Mouse (Mus musculus) layer of hippocampus, postnatal 14 days (tissue): Measurements from ENCODE around the gene Wipf2. TPM values are rescaled to one million over a fixed set of nuclear protein-coding genes. Genes with fewer than 3 reads are reported as not detected.
A peak's percentile ranks its signal among the peaks of the same experiment; 100 is the strongest.
"Not testable (repeated sequence)": the region's sequence is repeated elsewhere in the genome, so short reads cannot be mapped to it uniquely, and the experiment has no call there.

ENCODE experiments used
- DNase-seq, 2 experiments: peaks; one replicate each; pipeline ENCODE4 v3.0.0; 2021 to 2022; ENCODE audit warnings: low spot score in 2 of 2, mixed read lengths in 1 of 2
- total RNA-seq, 2 experiments: library from RNA; stranded (reverse); gene quantifications; 2 replicates each; pipeline ENCODE4 v1.2.3; 2021

The Wipf2 gene
- total RNA-seq, 2 experiments from 2014 or later = 35.8 to 43.8 TPM

DNA sequence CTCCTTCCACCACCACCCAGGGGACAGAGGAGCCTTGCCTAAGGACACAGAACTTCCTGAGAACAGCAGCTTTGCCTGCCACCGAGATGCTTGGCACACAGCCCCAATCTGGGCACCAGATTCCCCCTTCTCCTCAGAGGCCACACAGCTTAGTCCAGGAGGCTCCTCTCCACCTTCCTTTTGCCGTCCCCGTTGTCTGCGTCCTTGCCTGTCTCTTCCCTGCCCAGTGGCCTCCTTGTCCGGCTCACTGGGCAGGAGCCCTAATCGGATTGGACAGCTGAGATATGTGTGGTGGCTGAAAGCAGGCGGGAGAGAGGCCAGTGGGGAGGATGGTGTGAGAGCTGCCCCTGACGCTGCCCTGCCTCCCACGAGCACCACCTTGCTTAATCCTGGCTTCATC lies 66.1 kb downstream of the Wipf2 start:
- DNase-seq = no peak

GRCm38 (mm10) chr11:98930127-98930601 lies 66.7 kb downstream of the Wipf2 start:
- no peak for DNase-seq

- DNase-seq = no peak
Observed at GRCm38 (mm10) chr11:98930773-98931512, 67.5 kb downstream of the Wipf2 start.

DNA sequence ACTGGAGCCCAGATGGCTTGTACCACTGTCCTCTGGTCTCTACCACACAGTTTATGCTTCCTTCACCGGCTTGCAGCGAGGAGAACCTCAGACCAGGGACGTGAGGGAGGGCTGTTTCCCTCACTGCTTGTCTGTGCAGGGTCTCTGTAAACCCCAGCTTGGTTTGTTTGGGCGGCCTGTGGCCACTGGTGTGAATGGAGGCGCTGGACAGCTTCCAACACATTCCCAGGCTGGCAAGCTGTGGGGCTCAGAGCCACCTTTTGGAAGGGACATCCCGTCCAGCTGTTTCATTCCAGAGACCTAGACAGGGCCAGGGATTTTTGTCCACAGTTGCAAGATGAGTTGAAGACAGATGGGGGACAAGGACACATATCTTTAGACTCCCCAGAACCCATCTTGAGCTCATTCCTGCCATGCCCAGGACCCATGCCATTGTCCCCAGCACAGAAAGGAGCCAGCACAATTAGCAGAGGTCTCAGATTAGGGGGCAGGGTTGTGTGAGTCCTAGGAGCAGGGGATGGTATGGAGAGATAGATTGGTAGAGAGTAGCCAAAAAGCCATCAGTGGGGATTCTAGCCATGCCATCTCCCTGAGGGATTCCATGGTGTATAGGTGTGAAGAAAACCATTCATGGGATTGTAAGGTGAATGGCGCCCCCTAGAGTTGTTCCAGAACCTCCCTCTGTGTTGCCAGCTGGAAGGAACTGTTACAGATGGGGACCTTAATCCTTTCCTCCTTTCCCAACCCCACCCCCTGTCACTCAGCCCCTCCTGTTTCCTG lies 68.3 kb downstream of the Wipf2 start:
- DNase-seq = no peak

DNA sequence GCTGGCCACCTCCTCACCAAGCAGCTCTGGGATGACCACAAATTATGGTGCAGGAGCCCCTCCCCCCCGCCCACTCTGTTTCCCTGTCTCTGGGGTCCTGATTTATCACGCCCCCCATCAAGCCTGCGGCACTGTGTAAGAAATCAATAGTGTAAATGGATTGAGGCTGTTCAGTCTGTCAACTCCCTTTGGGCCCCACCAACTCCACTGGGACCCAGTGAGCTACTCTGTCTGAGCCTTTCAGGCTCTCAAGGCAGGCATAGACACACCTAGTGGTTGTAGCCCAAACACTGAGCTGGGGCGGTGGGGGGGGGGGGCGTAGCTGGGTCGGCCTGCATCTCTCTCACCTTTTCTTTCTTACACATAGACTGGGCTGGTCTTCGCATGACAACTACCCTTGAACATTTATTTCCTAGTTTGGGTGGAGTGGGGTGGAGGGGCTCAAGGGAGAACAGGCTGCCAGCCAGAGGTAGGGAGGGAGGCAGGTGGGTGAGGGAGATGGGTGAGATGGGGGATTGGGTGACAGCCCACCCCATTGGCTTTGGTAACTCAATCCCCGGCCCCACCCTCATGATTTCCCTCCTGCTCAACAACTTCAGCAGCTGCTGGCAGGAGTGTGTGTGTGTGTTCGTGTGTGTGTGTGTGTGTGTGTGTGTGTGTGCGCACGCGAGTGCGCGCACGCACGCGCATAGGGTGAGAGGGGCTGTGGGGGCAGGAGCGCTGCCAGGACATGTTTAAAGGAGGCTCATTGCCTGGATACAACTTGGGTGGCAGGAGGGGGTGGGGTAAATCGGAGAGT lies 69.1 kb downstream of the Wipf2 start:
- no peak for DNase-seq

DNA sequence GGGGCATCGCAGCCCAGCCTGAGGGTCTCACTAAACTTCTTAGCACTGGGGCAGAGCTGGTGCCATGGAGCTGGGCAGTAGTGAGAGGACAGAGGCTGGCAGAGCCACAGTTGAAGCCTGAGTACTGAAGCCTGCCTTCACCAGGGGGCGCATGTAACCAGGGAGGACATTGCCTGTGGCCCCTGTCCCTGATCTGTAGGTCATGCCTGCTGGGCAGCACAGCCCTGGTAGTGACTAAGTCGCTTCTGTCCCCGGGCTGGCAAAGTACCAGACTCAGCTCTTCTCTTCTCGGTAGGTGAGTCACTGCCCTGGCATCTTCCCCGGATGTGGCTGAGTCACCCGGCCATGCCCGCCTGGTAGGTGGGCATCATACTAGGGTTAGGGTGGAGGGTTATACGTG lies 69.7 kb downstream of the Wipf2 start:
- DNase-seq = no peak

GRCm38 (mm10) chr11:98933847-98934246 lies 70.4 kb downstream of the Wipf2 start:
- DNase-seq = not testable (repeated sequence)

- DNase-seq = no peak
Observed at GRCm38 (mm10) chr11:98934367-98934766, 70.9 kb downstream of the Wipf2 start.

GRCm38 (mm10) chr11:98935123-98935522 lies 71.7 kb downstream of the Wipf2 start:
- DNase-seq = no peak

DNA sequence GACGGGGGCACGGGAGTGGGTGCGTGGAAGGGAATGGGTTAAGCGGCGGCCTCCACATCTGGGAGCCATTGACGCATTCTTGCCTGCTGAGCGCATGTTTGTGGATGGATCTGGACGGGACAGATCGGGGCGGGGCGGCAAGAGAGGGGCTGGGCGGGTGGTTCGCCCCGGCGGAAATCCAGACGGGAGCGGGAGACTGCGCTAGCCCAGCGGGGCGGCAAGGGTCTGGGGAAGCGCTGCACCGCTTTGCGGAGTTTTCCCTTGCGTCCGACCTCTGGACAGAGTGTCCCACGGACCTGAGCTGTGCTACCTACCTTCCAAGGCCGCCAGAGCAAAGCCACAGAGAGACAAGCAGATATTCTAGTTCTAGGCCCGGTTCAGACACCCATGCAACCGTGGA lies 72.7 kb downstream of the Wipf2 start:
- no peak for DNase-seq

DNA sequence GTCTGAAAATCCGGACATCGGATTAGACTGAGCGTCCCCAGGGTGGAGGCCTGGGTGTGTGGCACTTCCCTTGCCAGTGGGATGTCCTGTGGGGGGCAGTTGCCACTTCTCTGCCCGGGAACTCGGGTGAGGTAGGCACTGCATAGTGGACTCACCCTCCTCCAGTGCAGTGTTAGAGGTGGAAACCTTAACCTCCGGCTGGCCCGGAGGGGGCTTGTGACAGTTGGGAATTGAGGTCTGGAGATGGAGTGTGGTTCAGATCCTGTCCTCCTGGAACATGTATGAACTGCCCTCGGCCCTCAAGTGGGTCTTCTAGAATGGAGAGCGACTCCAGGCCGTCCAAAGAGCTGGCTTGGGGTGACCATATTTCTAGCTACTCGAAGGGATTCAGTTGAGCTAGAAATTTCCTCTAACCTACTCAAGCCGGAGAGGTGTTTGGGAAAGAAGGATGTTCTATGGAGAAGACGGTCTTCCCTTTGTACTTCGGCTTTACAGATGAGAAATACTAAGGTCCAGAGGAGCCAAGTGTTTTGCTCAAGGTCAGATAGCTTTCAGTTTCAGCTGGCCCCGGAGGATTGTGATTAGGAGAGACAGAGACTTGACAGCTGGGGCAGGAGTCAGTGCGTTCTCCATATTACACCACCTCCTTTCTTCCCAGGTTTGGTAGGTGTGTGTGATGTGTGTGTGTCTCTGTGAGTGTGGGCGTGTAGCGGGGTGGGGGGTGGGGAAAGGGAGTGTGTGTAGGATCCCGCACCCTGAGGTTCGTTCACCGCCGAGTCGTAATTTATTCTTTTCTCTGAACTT lies 73.4 kb downstream of the Wipf2 start:
- DNase-seq = no peak

DNA sequence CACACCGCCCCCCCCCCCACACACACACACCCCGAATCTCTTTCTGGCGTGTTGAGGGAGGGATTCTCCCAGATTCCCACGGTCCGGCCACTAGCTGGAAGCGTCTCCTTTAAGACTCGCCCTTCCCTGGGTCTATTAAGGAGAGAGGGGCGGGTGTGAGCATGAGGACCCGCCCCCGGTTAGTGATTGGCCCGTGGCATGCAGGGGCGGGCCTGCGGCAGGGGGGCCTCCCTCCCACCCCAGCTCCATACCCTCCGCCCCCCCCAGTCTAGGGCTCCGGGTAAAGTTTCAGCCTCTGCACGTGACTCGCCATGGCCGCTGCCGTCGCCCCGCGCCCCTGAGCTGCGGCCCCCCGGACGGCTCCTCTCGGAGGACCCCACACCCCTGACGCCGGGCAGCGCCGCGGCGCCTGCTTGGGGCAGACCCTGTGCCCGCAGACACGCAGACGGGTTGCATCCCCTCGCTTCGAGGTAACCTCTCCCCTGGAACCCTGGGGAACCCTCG lies 74.0 kb downstream of the Wipf2 start:
- DNase-seq = peak in 1 of 2 experiments; percentile 77

GRCm38 (mm10) chr11:98937914-98938694 lies 74.7 kb downstream of the Wipf2 start:
- DNase-seq = no peak

DNA sequence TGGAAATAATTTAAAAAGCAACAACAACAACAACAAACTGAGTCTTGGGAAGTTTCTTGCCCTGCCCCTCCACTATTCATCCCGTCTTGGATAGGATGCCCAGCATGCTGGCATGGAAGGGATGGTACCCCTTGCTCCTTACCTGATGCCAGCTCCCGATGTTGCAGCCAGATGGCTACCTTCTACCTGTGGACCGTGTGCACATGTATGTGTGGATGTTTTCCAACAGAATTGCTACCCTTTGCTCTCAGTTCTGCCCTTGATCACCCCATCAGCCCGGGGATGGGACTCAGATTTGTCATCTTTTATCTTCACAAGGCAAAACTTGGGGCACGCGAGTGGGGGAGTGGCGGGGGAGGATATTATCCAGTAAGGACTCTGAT lies 75.3 kb downstream of the Wipf2 start:
- DNase-seq = no peak

- no peak for DNase-seq
Observed at GRCm38 (mm10) chr11:98939084-98939952, 75.9 kb downstream of the Wipf2 start.

- DNase-seq = no peak
Observed at GRCm38 (mm10) chr11:98939953-98940641, 76.7 kb downstream of the Wipf2 start.

DNA sequence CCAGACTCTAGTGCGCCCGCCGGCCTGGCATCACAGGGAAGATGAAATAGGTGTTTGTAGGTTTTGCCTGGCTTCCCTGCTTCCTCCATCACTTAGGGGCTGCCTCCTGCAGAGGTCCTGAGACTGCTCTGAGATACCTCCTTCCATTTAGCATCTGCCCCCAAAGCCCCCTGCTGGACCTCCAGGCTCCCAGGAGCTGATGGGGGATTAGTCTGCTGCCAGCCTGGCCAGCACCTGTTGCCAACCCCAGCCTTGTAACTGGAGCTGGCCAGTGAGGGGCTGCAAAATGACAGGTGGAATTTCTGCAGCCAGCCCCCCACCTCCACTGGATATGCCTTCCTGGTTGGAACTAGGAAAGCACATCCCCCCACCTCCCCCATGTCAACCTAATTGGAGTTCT lies 77.3 kb downstream of the Wipf2 start:
- DNase-seq = no peak

DNA sequence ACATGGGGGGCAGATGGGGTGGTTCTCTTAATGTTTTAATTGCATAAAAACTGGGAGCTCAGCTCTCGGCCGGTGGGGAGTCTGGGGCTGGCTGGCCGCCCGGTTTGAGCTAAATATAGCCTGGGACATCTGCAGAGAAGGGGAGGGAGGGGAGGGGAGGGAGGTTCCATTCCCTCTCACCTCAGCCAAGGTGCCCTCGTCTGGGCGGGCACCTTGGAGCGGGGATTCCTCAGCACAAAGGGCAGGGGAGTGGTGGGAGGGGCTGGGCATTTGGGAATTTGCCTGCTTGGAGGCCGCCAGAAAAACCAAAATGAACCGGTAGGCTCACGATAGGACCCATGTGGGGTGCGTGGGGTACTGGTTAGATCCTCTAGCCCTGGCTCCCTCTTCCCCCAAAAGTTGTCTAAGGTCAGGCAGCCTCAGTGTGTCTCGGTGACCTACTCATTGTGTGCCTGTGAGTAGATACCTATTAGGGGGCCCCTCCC lies 77.9 kb downstream of the Wipf2 start:
- peak in 1 of 2 experiments; percentile 76 for DNase-seq
